19 mouse cellular contexts compared by ENCODE assay signal in genomic region chr15:62055011-62055410, GRCm38 (mm10).
"Had no signal": no experiment of that assay in that cellular context is flagged by ENCODE, and none has a peak within 500 bp of the region (broad histone marks: within the 10 kb centered on the region; RNA-seq: fewer than 3 reads in every experiment).

No protein-coding gene starts in this region.

- H3K4me2 ChIP-seq: kidney, embryonic 15.5 days; liver, embryonic 13.5 days; midbrain, embryonic 13.5 days; neural tube, embryonic 13.5 days; stomach, embryonic 15.5 days had no signal

- H3K36me3 ChIP-seq: midbrain, embryonic 13.5 days; neural tube, embryonic 13.5 days; stomach, embryonic 15.5 days had no signal

- H3K9me3 ChIP-seq: kidney, embryonic 15.5 days; liver, embryonic 13.5 days; midbrain, embryonic 13.5 days; stomach, embryonic 15.5 days had no signal

- DNase-seq: kidney, adult 11 months; kidney, adult 8-10 months; kidney, postnatal 10 days; kidney, postnatal 4 days; liver, embryonic 13.5 days; lung, adult 2 months; lung, postnatal 14 days; lung, postnatal 4 days; retina, postnatal 1 day; right cerebral cortex, postnatal 25 days; spleen, adult 18-20 months; thymus, adult 18-20 months; thymus, postnatal 36 days had no signal

- ATAC-seq: midbrain, embryonic 13.5 days; midbrain, embryonic 16.5 days had no signal

- H3K27me3 ChIP-seq: kidney, embryonic 15.5 days; liver, embryonic 13.5 days; midbrain, embryonic 13.5 days; neural tube, embryonic 13.5 days; stomach, embryonic 15.5 days had no signal

- H3K4me3 ChIP-seq: kidney, embryonic 15.5 days; liver, embryonic 13.5 days; midbrain, embryonic 13.5 days; myocyte; neural tube, embryonic 13.5 days; stomach, embryonic 15.5 days had no signal

- H3K27ac ChIP-seq: kidney, embryonic 15.5 days; liver, embryonic 13.5 days; midbrain, embryonic 13.5 days; neural tube, embryonic 13.5 days; stomach, embryonic 15.5 days had no signal

- H3K4me1 ChIP-seq: midbrain, embryonic 13.5 days had no signal

- H3K9ac ChIP-seq: kidney, embryonic 15.5 days; liver, embryonic 13.5 days; midbrain, embryonic 13.5 days; neural tube, embryonic 13.5 days; stomach, embryonic 15.5 days had no signal
